Mouse (Mus musculus) stomach, postnatal 0 days (tissue): ENCODE measurements around the gene Serpinh1. TPM values are rescaled to one million over a fixed set of nuclear protein-coding genes. Genes with fewer than 3 reads are reported as not detected.
A peak's percentile ranks its signal among the peaks of the same experiment; 100 is the strongest.

Experiments used
- ATAC-seq: fragments of 200-750 bp; cut with Nextera tagmentation; 2 replicates; pipeline ENCODE4 v1.8.0; 2017; ENCODE audit not compliant: low FRiP score, low TSS enrichment
- DNase-seq: peaks from one replicate; pipeline ENCODE4 v3.0.0-alpha.2; 2016; ENCODE audit warnings: low spot score
- H3K27ac ChIP-seq: fragments of 300-500 bp; sonication (generic); replicated peaks from 2 replicates; pipeline ENCODE4 v1.5.1; 2014; ENCODE audit warnings: mild to moderate bottlenecking, control low read depth
- H3K27me3 ChIP-seq: fragments of 300-500 bp; sonication (generic); 2 replicates; pipeline ENCODE4 v1.6.1; 2014; ENCODE audit warnings: low read length; ENCODE audit not compliant: control insufficient read depth, insufficient read depth
- H3K36me3 ChIP-seq: fragments of 300-500 bp; sonication (generic); 2 replicates; pipeline ENCODE4 v1.6.1; 2014; ENCODE audit warnings: low read length, mixed read lengths; ENCODE audit not compliant: control insufficient read depth, insufficient read depth
- H3K4me1 ChIP-seq: fragments of 300-500 bp; sonication (generic); replicated peaks from 2 replicates; pipeline ENCODE4 v1.6.1; 2014; ENCODE audit warnings: antibody characterized with exemption; ENCODE audit not compliant: control insufficient read depth, insufficient read depth
- H3K4me2 ChIP-seq: fragments of 300-500 bp; sonication (generic); replicated peaks from 2 replicates; pipeline ENCODE4 v1.6.1; 2014; ENCODE audit warnings: low read depth, mild to moderate bottlenecking, control low read depth, moderate library complexity
- H3K4me3 ChIP-seq: fragments of 300-500 bp; sonication (generic); 2 replicates; pipeline ENCODE4 v1.5.1; 2014; ENCODE audit warnings: low read depth, low read length, control low read depth
- H3K9ac ChIP-seq: fragments of 300-500 bp; sonication (generic); 2 replicates; pipeline ENCODE4 v1.6.1; 2014; ENCODE audit warnings: mild to moderate bottlenecking, low read length, control low read depth, mixed read lengths
- H3K9me3 ChIP-seq: fragments of 300-500 bp; sonication (generic); 2 replicates; pipeline ENCODE4 v1.6.1; 2016; ENCODE audit warnings: low read length; ENCODE audit not compliant: control insufficient read depth
- CTCF ChIP-seq: IDR thresholded peaks from 2 replicates; pipeline ENCODE4 v1.5.1; 2016; ENCODE audit warnings: antibody characterized with exemption, low read depth, mild to moderate bottlenecking, moderate library complexity
- EP300 ChIP-seq: optimal IDR thresholded peaks from 2 replicates; pipeline ENCODE3; 2016; ENCODE audit warnings: antibody characterized with exemption
- WGBS: fragments of 180-500 bp; shearing (Covaris S2); extraction: QIAGEN DNeasy Blood & Tissue Kit; methylation state at CpG from one replicate; pipeline ENCODE4 v1.1.7; 2014; 5-methylcytosine and 5-hydroxymethylcytosine counted together
- polyA plus RNA-seq: library from polyadenylated mRNA; unstranded; fragments of >200 nt; fragmentation: Nextera tagmentation; extraction: Ambion mirVana; gene quantifications from 2 replicates; pipeline ENCODE4 v1.2.1, GENCODE M21; 2015

The Serpinh1 gene
- polyA plus RNA-seq, 1 experiment from 2014 or later: 433 TPM

GRCm38 (mm10) chr7:99317475-99317874 is 35.6 kb downstream of the Serpinh1 start:
- Histone ChIP-seq H3K4me2 (no peak overlapping the region), H3K4me3 (no peak overlapping the region), H3K9ac (no peak overlapping the region), H3K27me3 (no peaks in the 10 kb centered on the region), H3K36me3 (no peaks in the 10 kb centered on the region), H3K4me1 (no peaks in the 10 kb centered on the region; the same call in 1 of the 2 replicates), H3K27ac (no peak overlapping the region), H3K9me3 (no peaks in the 10 kb centered on the region)
- DNase-seq (no peak), ATAC-seq (no peak)
- 71% methylated on average over 7 of the region's 7 CpGs for WGBS
- TF ChIP-seq CTCF (no peak), EP300 (no peak)

- DNase-seq (no peak), ATAC-seq (no peak)
- no peaks in the 10 kb centered on the region for H3K9me3 ChIP-seq
Observed at GRCm38 (mm10) chr7:99316207-99316606, 36.8 kb downstream of the Serpinh1 start.

GRCm38 (mm10) chr7:99314565-99314964 is 38.5 kb downstream of the Serpinh1 start:
- Histone ChIP-seq H3K4me3 (no peak overlapping the region), H3K27ac (no peak overlapping the region), H3K36me3 (no peaks in the 10 kb centered on the region), H3K4me2 (no peak overlapping the region), H3K9me3 (no peaks in the 10 kb centered on the region), H3K27me3 (no peaks in the 10 kb centered on the region), H3K9ac (no peak overlapping the region), H3K4me1 (no peaks in the 10 kb centered on the region; the same call in 1 of the 2 replicates)
- DNase-seq: no peak
- ATAC-seq: no peak
- TF ChIP-seq EP300: no peak
- no peak for TF ChIP-seq CTCF
- 83% methylated on average over 4 of the region's 4 CpGs for WGBS

More at GRCm38 (mm10) chr7:99316207-99316606, 36.8 kb downstream of the Serpinh1 start:
- H3K9ac ChIP-seq: no peak overlapping the region
- no peaks in the 10 kb centered on the region for H3K27me3 ChIP-seq
- WGBS: 65% methylated on average over 7 of the region's 7 CpGs
- no peaks in the 10 kb centered on the region for H3K36me3 ChIP-seq
- H3K27ac ChIP-seq: 0 out of 2 replicates have a peak overlapping the region, but pooled peaks have one; percentile 40
- no peak overlapping the region for H3K4me3 ChIP-seq
- no peak overlapping the region for H3K4me2 ChIP-seq
- no peaks in the 10 kb centered on the region; the same call in 1 of the 2 replicates for H3K4me1 ChIP-seq
- TF ChIP-seq CTCF: no peak
- no peak for TF ChIP-seq EP300

GRCm38 (mm10) chr7:99313253-99313652 is 39.8 kb downstream of the Serpinh1 start:
- 71% methylated on average over 8 of the region's 8 CpGs for WGBS
- DNase-seq (no peak), ATAC-seq (no peak)
- no peaks in the 10 kb centered on the region; the same call in 1 of the 2 replicates for H3K4me1 ChIP-seq
- TF ChIP-seq CTCF (no peak), EP300 (no peak)
- H3K4me3 ChIP-seq: no peak overlapping the region
- H3K36me3 ChIP-seq: no peaks in the 10 kb centered on the region
- H3K27ac ChIP-seq: no peak overlapping the region
- no peaks in the 10 kb centered on the region for H3K9me3 ChIP-seq
- H3K4me2 ChIP-seq: no peak overlapping the region
- no peaks in the 10 kb centered on the region for H3K27me3 ChIP-seq
- no peak overlapping the region for H3K9ac ChIP-seq

- H3K4me3 ChIP-seq: no peak overlapping the region
- no peak overlapping the region for H3K4me2 ChIP-seq
- no peaks in the 10 kb centered on the region for H3K9me3 ChIP-seq
- no peak for DNase-seq
- TF ChIP-seq EP300 (no peak), CTCF (no peak)
- H3K4me1 ChIP-seq: no peaks in the 10 kb centered on the region; the same call in 1 of the 2 replicates
- no peaks in the 10 kb centered on the region for H3K27me3 ChIP-seq
- WGBS: 35% methylated on average over 8 of the region's 8 CpGs
- H3K27ac ChIP-seq: no peak overlapping the region
- no peaks in the 10 kb centered on the region for H3K36me3 ChIP-seq
- no peak for ATAC-seq
- H3K9ac ChIP-seq: no peak overlapping the region
Observed at GRCm38 (mm10) chr7:99312671-99313143, 40.3 kb downstream of the Serpinh1 start.

- H3K4me2 ChIP-seq: no peak overlapping the region
- no peak for DNase-seq
- no peak for ATAC-seq
- no peaks in the 10 kb centered on the region for H3K36me3 ChIP-seq
- no peak overlapping the region for H3K4me3 ChIP-seq
- no peak overlapping the region for H3K27ac ChIP-seq
- H3K4me1 ChIP-seq: no peaks in the 10 kb centered on the region; the same call in 1 of the 2 replicates
- no peak overlapping the region for H3K9ac ChIP-seq
- H3K27me3 ChIP-seq: no peaks in the 10 kb centered on the region
- WGBS: 62% methylated on average over 4 of the region's 4 CpGs
- no peak for TF ChIP-seq CTCF
- no peak for TF ChIP-seq EP300
- H3K9me3 ChIP-seq: no peaks in the 10 kb centered on the region
Observed at GRCm38 (mm10) chr7:99312058-99312457, 41.0 kb downstream of the Serpinh1 start.
